Mouse (Mus musculus): ENCODE measurements around the gene Bcl11a. TPM values are rescaled to one million over a fixed set of nuclear protein-coding genes. Genes with fewer than 3 reads are reported as not detected.

Bcl11a gene
- under 1 TPM; 0.37 to 0.96 TPM for polyA plus RNA-seq (2017; shearing (Covaris generic))

GRCm38 (mm10) chr11:24077795-24078705, at the start of gene Bcl11a:
Gene Bcl11a, plus strand, starts transcription at chr11:24078056.
- no peak for ATAC-seq

DNA sequence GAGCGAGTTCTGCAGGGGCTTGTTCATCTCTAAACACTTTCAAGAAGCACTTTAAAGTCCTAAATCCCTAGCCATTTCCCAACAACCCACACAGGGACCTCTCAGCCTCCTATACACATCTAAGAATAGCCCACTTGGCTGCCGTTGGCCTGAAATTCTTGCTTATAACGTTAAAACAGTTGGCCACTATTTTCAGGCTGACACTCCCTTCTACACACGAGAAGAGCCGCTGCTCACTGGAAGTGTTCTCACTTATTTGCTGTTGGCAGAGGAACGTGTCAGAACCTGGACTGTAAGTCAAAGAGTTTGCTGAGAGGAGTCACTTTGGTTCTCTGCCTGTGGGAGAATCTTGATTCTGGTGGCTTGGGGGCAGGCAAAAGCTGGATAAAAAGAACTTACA, 33.8 kb upstream of the Bcl11a start:
- ATAC-seq: no peak

DNA sequence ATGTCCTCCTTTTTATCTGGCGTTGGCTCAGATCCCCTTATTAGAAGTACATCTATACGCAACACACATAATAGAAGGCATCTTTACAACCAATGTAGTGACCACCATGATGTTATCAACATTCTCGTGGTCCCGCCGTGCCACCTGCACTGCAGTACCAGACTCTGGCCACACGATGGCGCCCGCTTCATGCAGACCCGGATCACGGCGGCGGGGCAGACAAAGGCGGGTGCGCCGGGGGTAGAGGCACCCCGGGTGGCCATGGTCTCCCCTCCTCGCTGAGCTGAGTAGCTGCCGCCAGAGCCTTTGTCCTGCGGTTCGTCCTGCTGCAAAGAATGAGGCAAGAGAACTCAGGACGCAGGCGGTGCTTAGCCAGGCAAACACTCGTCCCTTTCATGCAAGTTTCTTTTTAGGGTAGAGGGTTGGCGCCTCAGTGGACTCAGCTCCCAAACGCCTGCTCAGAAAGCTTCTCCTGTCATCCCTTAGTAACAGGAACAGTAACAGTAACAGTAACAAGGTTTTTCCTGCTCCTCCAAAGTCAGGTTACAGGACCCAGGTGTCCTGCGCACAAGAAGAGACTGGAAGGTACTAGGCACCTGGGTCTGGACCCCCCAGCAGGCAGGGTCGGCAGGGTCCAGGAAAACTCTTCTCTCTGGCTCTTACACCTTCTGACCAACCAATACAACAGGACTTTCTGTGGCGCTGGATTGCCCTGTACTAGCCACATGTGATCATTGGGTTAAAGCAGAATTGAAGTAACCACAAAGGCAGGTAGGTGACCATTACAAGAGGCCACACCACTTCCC, 28.4 kb upstream of the Bcl11a start:
- ATAC-seq: peak; percentile 40

DNA sequence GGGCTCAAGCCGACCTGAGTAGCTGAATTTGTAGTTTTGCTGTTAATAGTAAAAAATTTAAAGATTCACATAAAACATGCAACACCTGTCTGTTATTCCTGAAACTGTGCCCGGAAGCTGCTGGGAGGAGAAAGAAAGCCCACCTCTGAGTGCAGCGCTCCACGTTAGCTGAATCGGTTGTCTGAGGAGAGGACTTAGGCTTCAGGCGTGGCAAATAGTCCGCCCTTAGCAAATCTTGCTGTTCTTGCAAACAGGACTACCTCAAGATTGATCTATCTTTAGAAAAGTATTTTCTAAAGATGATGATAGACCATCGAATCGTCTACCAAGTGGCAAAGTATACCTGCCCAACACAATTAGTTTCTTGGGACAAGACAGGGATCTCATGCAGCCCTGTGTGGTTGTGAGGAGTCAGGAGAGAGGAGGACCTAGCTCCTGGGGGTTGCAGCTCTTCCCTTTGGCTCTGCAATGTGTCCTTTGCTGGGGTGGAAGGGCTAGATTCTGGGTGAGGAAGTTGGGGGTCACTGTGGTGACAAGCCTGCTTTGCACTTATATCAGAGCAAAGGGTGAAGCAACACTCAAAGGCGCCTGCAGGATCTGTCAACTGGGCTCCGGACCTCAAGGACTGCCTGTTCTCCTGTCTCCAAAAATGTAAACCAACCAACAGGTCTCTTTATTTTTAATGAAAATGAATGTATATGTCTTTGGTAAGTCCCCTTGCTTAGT, 27.7 kb upstream of the Bcl11a start:
- ATAC-seq: no peak

DNA sequence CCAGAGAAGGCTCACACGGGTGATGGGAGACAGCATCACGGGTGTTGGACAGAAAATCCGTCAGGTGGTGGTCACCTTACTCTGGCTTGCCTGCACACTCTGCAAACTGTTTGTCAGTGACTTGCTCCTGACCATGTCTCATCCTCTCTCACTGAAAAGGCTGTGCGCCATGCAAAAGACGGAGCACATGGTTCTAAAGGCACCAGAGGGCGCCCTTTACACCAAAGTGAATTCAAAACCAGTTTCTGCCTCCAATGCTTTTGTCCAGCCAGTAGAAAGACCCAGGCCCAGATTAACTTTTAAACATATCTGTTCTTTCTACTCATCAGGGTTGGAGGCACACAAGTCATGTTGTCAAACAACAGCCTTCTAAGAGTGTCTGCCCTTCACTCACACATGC, 25.0 kb upstream of the Bcl11a start:
- no peak for ATAC-seq

DNA sequence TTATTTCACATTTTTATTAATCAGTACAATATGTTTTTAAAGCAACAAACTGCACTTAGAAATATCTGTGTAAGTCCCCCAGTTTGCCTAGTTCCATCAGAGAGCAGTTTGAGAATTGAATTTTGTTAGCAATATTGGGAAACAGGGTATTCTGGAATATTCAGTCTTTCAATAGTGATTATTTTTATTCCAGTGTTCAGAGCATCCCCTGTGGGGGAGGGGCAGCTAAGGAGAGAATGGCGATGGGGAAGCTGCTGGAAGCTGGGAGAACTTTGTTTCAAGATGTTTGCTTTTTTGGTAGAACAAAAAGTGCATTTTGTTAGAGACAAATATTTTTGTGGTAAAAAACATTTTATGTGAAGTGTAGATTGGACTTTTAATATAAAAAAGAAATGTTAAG, 18.7 kb upstream of the Bcl11a start:
- ATAC-seq: no peak

- ATAC-seq: no peak
Observed at GRCm38 (mm10) chr11:24060428-24060827, 17.4 kb upstream of the Bcl11a start.

DNA sequence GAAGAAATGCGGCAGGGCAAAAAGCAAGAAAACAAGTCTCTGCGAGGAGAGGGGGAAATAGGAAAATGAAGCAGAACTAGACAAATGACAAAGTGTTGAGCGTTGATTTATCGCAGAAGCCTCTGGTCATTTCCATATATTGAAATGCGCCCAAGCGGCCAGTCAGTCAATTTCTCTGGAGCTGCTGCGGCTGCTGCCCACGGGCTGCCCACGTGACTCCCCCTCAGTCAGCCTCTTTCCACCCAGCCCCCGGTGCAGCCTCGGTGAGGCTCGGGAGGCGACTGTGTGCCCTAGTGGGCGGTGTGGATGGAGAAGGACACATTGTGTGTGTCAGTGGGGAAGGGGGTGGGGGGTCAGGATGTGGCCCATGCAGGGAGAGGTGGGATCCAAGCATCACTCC, 16.0 kb upstream of the Bcl11a start:
- ATAC-seq: no peak

DNA sequence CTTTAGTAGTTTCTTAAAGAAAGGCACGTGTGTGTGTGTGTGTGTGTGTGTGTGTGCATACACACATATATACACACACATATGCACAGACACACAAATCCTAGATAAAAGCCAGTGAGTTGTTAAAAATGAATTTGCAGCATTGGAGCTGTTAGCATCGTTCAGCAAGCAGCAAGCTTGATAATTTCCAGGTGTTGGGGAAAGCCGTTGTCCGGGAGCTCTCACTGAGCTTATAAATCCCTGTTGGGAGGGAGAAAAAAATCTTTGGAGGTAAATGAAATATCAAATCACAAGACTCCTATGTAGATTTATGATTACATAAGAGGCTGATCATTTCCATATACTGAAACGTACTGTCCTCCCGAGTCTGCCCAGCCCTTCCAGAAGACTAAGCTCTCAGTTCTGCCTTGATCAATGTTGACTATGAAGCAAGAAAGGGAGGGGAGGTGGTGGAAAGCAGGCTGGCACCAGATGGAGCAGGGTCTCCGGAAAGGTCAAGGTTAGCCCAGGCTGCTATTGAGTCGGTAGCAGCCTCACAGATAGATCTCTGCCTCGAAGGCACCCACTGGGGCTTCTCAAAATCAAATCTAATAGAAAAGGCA, 15.3 kb upstream of the Bcl11a start:
- ATAC-seq: no peak

GRCm38 (mm10) chr11:24064221-24064620, 13.6 kb upstream of the Bcl11a start:
- no peak for ATAC-seq

DNA sequence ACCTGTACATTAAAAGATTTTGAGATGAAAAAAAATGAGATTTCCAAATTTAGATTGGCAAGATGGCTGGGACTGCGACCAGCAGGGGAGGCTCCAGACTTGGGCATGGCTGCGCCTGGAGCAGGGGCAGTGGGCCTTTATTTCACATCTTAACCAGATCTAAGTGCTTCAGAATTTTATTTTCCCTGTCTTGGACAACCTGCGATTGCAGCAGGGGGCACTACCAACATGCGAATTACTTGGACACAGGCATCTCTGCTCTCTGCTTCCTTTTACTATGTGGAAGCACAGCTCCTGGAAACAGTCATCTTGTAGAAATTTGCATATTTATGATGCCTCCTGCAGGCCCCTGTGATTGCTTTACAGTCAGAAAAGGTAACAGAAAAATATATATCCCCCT, 12.5 kb upstream of the Bcl11a start:
- no peak for ATAC-seq

GRCm38 (mm10) chr11:24074021-24074591, 3.8 kb upstream of the Bcl11a start:
- no peak for ATAC-seq

GRCm38 (mm10) chr11:24074634-24075104, 3.2 kb upstream of the Bcl11a start, which contains the start of gene A830031A19Rik:
Gene A830031A19Rik, minus strand, starts transcription at chr11:24075054.
- no peak for ATAC-seq

DNA sequence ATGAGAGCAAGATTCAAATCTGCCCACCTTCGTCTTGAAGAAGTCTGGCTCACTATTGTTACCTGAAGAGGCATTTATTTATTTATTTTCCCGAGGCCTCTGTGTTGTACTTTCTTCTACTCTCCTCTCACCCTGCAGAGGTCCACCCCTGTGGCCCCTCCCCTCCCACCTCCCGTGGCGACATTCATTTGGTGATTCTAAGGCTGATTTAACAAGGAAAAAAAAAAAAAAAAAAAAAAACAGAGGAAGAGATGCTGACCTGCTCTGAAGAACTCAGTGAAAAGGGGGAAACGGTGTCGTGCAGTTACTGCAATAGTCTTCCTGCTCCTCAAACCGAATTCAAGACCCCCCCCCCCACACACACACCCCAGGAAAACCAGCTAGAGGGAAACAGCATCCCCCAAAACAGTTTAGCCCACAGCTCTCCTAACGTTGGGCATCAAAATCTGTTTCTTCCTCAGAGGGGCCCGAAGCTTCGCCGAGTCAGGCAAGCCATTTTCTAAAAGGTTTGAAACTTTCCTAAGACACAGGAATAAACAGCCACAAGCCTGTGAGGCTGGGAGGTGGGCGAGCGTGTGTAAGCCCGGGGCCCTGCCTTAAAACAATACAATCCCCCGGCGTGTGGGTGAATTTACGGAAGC, 2.2 kb upstream of the Bcl11a start:
- no peak for ATAC-seq

DNA sequence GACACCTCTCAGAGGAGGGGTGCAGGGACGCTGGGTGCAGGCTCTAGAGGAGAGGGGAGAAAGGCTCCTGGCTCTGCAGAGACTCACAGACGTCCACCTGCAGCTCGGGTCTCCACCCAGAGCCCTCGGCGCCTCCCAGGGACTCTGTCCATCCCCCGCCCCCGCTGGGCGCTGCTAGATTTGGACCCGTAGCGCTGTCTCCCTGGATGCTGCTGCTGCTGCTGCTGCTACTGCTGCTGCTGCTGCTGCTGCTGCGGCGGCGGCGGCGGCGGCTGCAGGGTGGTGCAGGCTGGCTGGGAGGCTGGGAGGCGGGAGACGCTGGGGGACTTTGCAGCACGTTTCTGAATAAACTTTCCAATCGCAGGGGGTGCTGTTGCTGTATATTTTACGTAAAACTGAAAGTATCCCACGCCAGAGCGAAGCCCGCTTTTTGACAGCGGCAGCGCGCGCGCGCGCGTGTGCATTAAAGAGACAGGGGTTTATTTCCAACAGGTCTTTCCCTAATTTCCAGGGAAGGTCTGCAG, 1.7 kb upstream of the Bcl11a start:
- peak; percentile 44 for ATAC-seq

DNA sequence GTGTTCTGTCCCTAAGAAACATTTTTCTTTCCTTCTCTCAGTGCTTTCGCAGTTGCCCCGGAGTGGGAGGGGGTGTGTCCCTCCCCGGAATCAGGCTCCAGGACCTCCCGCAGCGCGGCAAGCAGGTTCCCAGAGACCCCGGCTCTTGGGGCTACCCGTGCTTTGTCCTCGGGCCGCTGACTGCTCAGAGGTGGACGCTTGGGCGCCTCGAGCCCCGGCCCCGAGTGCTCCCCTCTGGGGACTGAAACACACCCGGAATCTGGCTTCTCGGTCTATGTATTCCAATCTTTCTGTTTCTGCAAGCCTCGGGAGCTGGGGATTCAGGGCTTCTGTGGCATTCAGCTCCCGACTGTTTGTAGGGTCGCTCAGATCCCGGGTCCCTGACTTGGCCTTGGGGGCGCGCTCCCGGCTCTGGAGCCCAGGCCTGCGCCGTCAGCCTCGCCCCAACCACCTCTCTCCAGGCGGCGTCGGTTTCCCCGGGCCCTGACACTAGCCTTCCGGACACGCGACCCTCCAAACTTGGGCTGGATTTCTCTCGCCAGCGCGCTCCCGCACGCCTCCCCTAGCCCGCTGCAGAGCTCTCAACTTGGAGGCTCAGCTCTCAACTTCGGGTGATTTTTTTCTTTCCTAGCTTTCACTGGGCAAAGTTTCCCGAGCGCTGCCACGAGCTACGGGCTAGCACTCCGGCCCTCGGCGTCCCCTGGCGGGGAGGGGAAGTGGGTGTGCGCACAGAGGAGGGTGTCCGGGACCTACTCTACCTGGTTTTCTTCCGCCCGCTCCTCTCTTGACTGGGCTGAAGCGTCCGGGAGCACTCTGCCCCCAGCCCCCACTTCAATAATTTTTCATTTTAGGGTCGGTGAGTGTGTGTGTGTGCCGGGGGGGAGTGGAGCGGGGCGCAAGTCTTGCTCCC, 780 bp upstream of the Bcl11a start:
- ATAC-seq: no peak

DNA sequence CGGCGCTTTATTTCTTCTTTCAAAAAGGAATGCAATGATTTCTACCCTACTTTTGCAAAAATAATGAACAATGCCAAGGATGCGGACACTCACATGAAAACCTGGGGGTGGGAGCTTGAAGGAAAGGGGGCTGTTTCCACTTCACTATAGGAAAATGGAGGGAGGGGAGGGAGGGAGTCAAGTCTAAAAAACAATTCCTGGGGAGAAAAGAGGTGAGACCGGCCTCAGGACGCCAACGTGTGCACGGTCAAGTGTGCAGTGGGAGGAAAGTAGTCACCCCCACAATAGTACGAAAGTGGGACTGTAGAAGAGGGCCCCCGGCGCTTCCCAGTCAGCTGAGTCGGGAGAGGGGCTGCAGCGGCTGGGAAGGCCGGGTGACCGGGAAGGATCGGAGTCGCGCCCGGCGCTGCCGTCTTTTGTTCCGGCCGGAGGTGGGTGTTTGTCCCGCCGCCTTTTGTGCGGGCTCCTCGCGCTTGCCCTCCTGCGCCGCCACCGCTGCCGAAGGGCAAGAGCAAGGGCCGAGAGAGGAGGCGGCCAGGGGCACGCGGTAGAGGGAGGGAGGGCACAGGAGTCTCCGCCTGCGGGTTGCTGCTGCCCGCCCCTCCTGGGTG, 955 bp downstream of the Bcl11a start:
- ATAC-seq: no peak

GRCm38 (mm10) chr11:24079392-24080391, 1.8 kb downstream of the Bcl11a start:
- ATAC-seq: no peak
